Mouse (Mus musculus) right cerebral cortex, postnatal 36 days (tissue): ENCODE data around the gene Flywch2.
"Not testable (repeated sequence)": the region's sequence is repeated elsewhere in the genome, so short reads cannot be mapped to it uniquely, and the experiment has no call there.

Experiments used
- DNase-seq, 2 experiments: peaks; one replicate each; pipeline ENCODE4 v3.0.0; 2022; ENCODE audit warnings: low spot score in 2 of 2, mixed read lengths in 1 of 2

The Flywch2 gene

DNA sequence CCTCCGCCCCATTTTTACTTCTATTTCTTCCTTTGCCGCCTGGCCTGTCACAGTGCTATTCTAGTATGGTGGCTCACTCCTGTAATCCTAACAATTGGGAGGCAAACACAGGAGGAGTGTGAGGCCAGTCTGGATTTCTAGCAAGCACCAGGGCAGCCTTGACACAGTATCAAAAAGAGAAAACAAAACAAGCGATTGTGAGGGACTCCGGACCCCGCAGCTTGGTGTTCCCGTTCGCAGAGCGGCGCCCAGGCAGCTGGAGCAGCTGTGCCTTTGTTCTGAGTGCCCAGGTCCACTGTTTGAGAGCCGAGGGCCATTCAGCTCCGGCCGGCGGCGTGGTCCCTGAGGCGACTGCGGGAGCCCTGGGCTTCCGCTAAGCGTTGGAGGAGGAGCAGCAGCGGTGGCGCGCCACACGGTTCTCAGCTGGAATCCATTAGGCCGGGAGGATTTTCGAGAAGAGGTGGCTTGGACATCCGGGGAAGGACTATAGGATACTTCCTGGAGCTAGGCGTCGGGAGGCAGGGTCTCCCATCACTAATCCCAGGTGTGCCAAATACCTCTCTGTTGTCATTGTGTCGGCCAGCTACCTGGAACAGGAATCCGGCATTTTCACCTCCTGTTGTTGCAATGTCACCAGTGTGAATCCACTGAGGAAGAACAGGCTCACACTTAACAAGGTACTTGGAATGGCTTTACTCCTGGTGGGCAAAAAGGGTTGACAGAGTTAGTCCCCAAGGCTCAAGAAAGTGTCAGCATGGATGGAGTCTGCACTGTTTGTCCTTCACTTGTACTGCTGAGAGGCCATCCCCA, 4.6 kb upstream of the Flywch2 start, which contains the start of gene Srrm2:
Srrm2 (plus strand) TSS at position 264 of the 810 bp plus-strand sequence.
- no peak for DNase-seq

DNA sequence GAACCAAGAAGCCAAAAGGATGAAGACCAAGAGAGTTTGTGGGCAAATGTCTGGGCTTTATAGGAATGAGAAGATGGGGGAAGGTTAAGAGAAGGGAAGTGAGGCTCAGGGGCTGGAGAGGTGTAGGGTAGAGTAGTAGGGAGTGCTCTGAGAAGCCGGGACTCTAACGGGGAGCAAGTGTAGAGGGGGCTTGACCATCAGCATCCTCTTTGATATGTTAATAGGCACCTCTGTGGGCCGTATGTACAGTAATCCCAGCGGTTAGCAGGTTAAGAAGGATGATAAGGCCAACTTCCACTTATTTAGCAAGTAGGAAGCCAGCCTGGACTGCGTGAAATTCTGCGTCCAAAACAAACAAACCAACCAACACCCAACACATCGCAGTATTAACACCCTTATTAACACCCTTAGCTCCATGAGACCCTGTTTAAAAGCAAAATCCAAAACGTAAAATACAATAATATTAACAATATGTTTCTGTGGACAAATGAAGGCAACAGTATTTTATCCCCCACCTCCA, 3.9 kb upstream of the Flywch2 start:
- no peak for DNase-seq

DNA sequence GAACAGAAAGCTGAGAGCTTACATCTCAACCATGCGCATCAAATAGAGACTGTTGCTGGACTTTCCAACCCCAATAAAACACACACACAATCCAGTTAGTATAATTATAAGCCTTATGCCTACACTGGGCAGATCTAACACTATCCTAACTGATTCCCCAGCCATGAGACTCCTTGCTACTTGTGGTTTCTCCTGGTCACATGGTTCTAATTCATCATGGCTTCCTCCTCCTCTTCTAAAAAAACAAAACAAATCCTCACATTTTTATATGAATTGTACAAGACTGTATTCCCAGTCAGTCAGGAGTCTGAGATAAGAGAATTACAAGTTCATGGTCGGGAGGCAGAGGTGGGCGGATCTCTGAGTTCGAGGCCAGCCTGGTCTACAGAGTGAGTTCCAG, 3.1 kb upstream of the Flywch2 start:
- no peak for DNase-seq

DNA sequence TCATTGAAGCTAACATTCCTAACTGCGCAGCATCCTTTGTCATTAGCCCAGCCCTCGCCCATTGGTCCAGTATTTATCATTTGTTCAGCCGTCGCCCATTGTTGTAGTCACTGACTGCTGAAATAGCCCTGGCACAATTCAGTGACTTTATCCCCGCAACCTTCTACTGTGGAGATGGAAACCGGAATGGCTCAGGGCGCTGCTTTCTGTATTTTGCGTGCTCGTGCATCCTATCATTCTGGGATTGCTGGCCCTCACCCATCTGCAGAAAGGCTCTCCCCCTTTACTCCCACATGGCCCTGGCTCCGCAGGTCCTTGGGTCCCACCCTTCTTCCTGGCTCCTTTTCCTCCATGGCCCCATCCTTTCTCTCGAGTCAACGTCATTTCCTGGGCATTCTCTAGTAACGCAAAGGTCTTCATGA, 640 bp upstream of the Flywch2 start:
- no peak for DNase-seq

DNA sequence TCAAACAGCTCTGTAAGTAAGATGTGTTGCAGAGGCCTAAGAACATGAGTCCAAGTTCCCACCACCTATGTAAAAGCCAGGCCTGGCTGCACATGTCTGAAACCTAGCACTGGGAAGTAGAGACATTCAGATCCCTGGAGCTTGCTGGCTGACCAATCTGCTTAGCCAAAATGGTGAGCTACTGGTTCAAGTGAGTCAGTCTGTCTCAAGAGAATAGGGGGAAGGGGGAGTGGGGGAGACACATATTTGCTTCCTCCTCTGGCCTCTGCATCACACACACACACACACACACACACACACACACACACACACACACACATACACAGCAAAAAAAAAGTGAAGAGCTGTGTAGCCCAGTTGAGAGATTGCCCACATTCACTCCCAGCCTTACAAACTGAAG, 2.5 kb downstream of the Flywch2 start:
- no peak for DNase-seq

DNA sequence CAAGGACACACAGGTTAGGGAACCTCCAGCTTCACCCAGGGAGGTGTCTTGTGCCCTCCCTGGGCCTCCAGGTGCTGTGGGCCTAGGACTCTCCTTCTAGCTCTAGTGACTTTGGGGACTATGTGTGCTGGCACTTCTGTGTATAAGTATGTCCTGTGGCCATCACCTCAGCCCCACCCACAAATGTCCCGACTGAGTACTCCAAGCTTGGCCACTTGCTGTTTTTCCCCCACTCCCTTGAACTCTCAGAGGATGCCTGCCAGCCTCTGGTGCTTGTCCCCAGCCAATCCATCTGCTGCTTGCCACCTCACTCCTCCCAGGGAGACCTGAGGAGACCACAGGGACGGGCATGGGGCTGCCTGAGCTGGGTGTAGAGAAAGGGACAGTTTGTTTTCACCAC, 7.4 kb downstream of the Flywch2 start:
- no peak for DNase-seq

DNA sequence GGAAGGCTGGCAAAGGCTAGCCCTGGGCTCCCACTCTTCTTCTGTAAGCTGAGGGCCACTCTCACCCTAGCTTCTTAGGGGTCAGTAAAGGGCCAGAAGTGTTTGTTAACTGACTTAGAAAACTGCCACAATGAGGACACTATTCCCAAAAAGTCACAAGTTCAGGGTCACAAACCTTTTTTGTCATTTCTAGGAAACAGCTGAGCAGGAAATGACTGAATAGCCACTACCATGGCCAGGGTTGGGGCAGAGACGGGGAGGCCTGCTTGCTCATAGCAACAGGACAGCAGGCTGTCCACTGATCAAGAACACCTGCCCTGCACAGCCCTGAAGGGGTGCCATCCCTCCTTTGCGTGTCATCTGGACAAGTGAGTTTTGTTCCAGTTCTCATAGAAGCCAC, 8.7 kb downstream of the Flywch2 start:
- no peak for DNase-seq

DNA sequence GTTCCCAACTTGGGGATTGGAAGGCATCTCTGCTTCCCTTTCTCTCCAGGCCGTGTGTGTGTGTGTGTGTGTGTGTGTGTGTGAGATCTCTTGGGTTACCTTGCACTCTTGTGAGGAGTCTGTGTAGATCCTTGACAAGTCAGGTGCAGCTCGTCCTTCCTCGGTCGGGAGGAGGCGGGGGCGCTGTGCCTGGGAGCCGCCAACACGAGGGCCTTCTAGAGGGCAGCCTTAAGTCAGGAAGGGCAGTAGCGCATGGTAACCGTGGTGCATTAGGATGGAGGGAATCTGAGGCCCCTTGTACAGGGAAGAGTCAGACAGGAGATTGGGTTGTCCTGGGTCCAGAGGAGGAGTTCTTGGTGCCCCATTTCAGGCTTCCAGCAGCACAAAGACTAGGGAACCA, 9.7 kb downstream of the Flywch2 start:
- no peak for DNase-seq

DNA sequence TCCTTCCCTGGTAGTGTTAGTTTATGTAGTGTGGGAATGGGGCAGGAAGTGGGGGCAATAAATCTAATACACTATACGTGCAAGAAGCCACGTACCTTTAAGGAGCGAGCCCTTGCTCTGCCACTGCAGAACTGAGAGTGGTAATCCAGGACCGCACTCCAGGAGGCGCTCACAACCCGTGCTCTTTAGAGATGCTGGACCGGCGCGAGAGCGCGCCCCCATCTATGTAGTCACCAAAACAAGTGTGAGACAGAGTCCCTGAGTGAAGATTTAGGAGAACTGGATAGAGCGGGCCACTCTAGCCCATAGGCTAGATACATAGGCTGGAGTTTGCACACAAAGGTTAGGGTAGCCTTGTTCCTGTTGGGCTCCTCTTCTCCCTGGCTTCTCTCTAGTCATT, 11.8 kb downstream of the Flywch2 start:
- DNase-seq = peak; percentile 66 to 73

DNA sequence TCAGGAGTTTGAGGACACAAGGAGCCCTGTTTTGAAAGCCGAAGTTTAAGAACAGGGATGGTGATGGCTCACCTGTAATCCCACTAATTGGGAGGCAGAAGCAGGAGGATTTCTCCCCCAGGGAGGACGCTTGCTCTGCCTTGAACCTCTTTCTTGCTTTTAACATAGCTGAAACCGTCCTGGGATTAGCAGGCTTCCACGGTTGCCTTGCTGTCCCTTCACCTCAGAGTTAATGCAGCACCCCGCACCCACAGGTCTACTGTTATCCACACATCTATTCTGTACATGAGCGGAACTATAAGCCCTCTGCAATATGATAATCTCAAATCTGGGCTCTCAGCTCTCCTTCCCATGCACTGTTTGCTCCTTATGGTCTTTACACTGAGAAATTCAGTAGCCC, 12.2 kb downstream of the Flywch2 start:
- no peak for DNase-seq

DNA sequence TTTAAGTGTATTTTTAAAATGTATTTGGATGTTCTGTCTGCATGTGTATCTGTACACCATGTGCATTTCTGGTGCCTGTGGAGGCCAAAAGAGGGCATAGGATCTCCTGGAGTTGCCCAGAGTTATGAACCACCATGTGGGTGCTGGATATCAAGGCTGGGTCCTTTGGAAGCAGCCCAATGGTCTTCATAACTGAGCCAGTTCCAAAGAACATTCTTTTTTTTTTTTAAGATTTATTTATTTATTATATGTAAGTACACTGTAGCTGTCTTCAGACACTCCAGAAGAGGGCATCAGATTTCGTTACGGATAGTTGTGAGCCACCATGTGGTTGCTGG, 13.7 kb downstream of the Flywch2 start:
- DNase-seq = not testable (repeated sequence)

DNA sequence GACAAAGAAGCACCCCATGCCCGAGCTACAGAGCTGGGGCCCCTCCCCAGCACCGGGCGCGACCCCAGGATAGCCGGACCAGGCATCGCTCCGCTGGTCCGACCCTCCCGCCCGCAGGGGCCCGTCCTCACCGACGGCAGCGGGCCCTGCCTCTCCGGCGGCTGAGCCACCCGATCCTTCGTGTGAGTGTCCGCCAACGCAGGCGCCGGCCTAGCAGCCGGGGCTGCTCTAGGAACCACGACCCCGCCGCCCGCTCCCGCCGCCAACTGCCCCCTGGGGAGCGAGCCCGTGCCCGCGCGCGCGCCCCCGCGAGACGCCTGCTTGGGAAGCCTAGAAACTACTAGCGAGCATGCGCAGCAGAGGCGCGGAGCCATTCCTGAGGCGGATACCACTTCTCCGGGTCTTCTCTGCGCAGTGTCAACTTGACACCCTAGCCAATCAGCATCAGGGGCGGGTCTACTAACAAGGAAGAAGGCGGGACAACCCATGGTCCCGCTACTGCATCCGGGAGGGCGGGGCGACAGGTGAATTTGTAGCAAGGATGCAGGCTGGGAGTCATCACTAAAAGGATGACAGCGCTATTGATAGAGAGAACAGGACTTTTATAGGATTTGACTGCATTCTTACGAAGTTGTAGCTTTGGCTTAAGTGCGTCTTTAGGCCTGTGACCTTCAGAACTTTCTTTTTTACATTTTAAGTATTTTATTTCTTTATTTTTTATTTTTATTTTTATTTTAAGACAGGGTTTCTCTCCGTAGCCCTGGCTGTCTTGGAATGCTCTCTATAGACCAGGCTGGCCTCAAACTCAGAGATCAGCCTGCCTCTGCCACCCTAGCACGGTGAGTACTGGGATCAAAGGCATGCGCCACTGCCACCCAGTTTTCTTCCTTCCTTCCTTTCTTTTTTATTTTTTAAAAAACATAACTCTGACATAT, 14.3 kb downstream of the Flywch2 start, which contains the start of gene Flywch1:
Flywch1 (minus strand) TSS at position 319 of the 935 bp plus-strand sequence.
- DNase-seq = peak; percentile 99

DNA sequence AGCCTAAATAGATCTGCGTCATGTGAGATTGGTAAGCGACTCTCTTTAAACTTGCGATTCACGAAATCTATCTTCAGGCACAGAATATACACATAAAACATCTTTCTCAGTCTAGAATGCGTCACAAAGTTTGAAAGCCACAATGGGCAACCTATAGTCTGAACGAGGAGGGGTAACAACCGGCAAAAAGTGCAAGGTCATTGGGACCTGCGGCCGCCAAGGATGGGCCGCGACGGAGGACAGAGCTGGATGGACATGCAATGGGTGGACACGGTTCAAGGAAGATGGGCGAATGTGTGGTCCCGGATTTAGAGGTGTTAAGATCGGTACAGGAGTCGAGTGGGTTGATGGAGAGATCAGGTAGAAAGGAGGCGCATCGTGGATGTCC, 15.0 kb downstream of the Flywch2 start:
- no peak for DNase-seq

DNA sequence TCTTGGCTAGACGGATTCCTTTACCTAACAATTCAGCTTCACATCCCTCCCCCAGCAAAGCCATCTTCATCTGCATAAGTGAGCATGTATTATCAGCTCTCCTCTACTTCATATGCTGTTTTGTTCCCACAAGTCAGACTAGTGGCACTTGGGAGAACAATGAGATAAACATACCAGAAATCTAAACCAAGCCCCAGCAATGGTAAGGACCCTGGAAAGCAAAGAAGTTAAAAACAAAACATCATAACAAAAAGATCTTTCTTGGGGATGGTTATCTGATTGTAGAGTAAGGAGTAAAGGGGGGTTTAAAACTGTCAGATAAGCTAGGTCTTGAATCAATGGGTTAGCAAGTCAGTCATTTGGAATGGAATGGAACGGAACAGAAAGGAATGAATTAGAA, 15.4 kb downstream of the Flywch2 start:
- DNase-seq = no peak

DNA sequence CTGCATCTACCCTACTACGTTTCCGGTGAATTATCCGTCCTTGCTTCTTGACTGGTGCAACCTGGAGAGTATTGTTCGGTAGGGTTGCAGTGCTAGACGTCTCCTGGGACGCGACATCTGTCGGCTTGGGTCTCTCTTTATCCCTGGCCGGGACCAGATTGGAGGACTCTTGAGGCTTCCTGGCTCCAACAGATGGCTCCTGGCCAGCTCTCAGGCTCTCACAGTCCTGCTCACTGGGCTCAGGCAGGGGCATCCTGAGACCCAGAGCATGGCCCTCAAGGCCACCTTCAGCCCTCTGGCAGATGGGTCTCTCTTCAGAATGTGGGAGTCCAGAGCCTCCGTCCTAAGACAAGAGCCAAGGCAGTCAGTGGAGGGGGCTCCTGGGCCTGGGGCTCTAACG, 22.9 kb downstream of the Flywch2 start:
- DNase-seq = no peak

DNA sequence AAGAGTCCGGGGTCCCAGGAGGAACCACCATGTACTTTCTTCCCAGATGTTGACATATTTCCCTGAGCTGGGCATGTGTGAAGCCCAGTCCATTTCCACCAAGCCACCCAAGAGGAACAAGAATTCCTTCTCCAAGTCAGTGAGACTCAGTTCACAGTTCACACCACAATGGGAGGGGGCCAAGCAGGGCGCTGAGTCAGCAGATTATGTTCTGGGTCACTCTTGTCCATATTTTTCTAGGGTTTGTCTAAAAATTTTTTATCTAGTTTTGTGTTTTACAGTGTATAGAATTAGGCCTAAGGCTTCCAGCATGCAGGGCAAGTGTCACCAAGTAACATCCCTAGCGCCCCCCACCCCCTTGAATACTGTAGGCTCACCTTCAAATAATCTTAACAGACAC, 24.7 kb downstream of the Flywch2 start:
- DNase-seq = no peak

DNA sequence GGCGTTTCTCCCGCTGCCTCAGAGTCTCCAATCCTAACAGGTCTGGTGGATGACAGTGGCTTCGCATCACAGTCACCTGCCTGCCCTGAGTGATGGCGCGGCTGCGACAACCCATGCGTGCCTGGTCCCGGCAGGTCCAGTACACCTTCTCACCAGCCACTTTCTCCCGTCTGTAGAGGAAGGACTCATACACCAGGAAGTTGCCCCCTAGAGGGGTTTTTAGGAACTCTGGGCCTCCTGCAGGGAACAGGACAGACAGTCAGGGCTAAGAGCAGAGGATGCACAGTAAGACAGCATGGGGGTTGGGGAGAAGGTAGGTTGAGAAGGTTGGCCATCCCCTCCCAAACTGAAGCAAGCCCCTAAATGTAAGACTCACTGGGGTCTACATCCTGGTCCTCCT, 25.6 kb downstream of the Flywch2 start:
- DNase-seq = no peak

DNA sequence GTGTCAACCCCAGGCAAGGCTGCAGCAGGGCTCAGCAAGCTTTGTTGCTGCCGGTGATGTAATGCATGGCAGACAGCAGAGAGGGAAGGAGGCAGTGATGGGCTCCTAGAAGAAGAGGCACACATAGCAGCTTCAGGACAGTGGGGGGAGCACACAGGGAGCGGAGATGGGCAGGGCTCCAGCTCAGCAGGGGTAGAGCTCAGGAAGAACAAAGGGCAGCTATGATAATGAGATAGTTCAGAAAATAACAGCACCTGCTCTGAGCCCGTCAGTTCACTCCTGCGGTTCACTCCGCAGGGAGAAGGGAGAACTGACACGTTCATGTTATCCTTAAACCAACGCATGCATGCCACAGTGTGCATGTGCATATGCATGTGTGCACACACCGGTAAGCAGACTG, 27.1 kb downstream of the Flywch2 start:
- DNase-seq = no peak

DNA sequence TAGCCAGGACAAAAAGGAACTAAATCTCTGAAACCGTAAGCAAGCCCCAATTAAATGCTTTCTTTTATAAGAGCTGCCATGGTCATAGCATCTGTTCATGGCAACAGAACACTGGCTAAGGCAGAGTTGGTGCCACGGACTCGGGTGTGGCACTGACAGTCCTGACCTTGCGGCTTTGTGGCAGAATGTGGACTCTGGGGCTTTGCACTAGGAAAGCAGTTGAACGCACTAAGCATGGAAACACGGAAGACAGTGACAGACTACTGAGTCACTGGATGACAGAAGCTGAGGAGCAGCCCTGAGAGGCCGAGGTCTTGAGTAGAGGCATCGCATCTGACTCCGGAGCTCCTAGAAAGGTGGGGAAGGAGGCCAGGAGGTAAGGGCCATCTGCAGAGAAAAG, 28.3 kb downstream of the Flywch2 start:
- no peak for DNase-seq

DNA sequence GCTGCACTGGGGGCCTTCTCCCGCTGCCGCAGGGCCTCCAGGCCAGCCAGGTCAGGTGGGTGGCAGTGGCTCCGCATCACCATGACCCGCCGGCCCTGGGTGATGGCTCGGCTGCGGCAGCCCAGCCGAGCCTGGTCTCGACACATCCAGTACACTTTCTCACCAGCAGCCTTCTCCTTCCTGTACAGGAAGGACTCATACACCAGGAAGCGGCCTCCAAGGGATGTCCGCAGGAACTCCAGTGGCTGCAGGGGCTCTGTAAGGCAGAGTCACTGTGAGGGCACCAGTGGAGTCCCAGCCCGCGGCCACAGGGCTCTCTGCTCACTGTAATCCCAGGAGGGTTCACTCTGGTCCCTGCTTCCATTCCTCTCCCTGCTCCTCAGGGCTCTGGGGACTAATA, 30.2 kb downstream of the Flywch2 start:
- no peak for DNase-seq

DNA sequence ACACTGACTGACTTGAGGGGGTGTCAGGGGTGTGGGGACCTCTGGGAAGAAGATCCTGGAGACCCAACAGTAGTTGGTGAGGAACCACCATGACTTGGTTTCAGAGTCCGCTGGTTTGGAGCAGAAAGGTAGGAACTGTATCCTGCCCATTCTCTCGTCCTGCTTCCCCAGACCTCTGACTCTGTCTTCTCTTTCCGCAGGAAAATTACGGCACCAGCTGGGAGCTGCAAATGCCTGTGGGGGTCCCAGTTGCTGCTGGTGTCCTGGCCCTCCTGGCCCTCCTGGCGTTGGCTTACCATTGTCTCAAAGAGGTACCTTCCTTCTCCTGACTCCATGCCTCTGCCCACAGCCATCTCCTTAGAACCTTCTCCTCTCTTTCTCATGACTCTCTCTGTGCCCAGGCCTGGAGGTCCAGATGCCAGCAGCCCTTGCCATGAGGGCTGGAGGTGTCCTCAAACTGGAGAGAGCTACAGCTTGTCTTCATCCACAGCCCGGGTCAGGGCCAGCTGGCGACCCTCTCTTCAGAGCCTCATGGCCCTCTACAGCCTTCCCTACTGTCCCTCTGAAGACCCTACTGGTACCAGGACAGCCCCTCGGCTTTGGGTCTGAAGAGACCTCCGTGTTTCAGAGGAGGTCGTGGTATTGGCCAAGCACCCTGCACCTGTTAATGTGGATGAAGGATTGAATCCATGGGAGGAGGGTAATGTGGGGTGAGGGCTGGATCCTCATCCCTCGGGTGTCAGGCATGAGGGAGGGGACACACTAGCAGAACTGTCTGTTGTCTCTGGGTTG, 36.3 kb downstream of the Flywch2 start:
- DNase-seq = no peak
